Comparison of ENCODE assay signal across 19 mouse cellular contexts in the genomic region with DNA sequence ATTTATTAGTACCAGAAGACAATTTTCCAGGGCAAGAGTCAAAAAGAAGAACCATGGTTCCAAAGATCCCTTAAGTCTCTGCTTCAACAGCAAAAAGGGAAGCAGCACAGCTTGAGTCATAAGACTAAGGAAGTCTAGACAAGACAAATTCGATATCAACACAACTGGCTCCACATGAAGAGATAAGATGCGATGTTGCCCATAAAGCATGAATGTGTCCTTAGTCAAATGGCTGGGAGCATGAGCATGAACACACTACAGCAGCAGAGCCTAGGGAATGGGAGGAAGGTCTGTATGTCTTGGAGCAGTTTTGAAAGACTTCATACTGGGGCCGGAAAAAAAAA.
A peak's percentile ranks its signal among the peaks of the same experiment; 100 is the strongest.
DNase-seq lines count a peak whose midpoint lies in the region; ATAC-seq and TF ChIP-seq lines count a peak whose summit lies in the region.
"Had no signal": no experiment of that assay in that cellular context is flagged by ENCODE, and none has a peak within 500 bp of the region (broad histone marks: within the 10 kb centered on the region; RNA-seq: fewer than 3 reads in every experiment).

No protein-coding gene starts in this region.

- H3K4me1 ChIP-seq in forebrain, embryonic 16.5 days (replicated peaks; ENCODE audit: control insufficient read depth, insufficient read depth, low read length): no peaks in the 10 kb centered on the region
- no peaks in the 10 kb centered on the region for H3K4me1 ChIP-seq in forebrain, embryonic 15.5 days
- H3K4me1 ChIP-seq: embryonic facial prominence, embryonic 10.5 days; forebrain, embryonic 13.5 days; hindbrain, embryonic 12.5 days had no signal

- H3K4me3 ChIP-seq in gastrocnemius, adult 2 months: no peak overlapping the region
- no peak overlapping the region for H3K4me3 ChIP-seq in forebrain, embryonic 16.5 days (replicated peaks; ENCODE audit: low read length)
- H3K4me3 ChIP-seq in forebrain, embryonic 15.5 days: no peak overlapping the region
- H3K4me3 ChIP-seq: embryonic facial prominence, embryonic 10.5 days; forebrain, embryonic 13.5 days; heart, embryonic 13.5 days; hindbrain, embryonic 12.5 days had no signal

- ATAC-seq in granulocyte monocyte progenitor cell, adult 5-6 weeks (replicated peaks; ENCODE audit: poor library complexity, severe bottlenecking): peak; percentile 56
- peak; percentile 56 for ATAC-seq in megakaryocyte, adult 5-6 weeks (ENCODE audit: poor library complexity, severe bottlenecking)
- ATAC-seq in forebrain, embryonic 16.5 days: no peak
- no peak for ATAC-seq in forebrain, embryonic 15.5 days (replicated peaks)
- ATAC-seq: forebrain, embryonic 13.5 days; hindbrain, embryonic 16.5 days; inflammation-experienced regulatory T-cells, adult 6 months had no signal

- TF ChIP-seq CTCF in gastrocnemius, adult 2 months (IDR thresholded peaks at IDR 0.05): no peak

- H3K27ac ChIP-seq in gastrocnemius, adult 2 months: peak overlapping the region; percentile 83
- H3K27ac ChIP-seq in forebrain, embryonic 16.5 days (ENCODE audit: low read length): no peak overlapping the region
- H3K27ac ChIP-seq in forebrain, embryonic 15.5 days (replicated peaks): no peak overlapping the region
- H3K27ac ChIP-seq: embryonic facial prominence, embryonic 10.5 days; forebrain, embryonic 13.5 days; heart, embryonic 13.5 days; hindbrain, embryonic 12.5 days had no signal

- intact Hi-C loops in gastrocnemius, adult 2 months (cut with DNase I): no loop called here
- intact Hi-C loops in gastrocnemius, postnatal 36 days (cut with DNase I): no loop called here

- H3K27me3 ChIP-seq in forebrain, embryonic 16.5 days (replicated peaks; ENCODE audit: control insufficient read depth, insufficient read depth, low read length): no peaks in the 10 kb centered on the region
- H3K27me3 ChIP-seq in forebrain, embryonic 15.5 days: no peaks in the 10 kb centered on the region
- H3K27me3 ChIP-seq: forebrain, embryonic 13.5 days; hindbrain, embryonic 12.5 days had no signal

- no peak for DNase-seq in gastrocnemius, adult 2 months
- no peak for DNase-seq in gastrocnemius, postnatal 36 days
- peak; percentile 67 for DNase-seq in MEL-GATA-1-ER (ENCODE audit: extremely low read depth, low read depth)
- DNase-seq in retina, postnatal 1 day: no peak
- DNase-seq: adrenal gland, adult 8-10 months; cerebellum, adult 11-12 months; cerebellum, adult 9-10 months; gastrocnemius, postnatal 14 days; heart, postnatal 4 days had no signal

- no peaks in the 10 kb centered on the region for H3K9me3 ChIP-seq in forebrain, embryonic 16.5 days (ENCODE audit: control insufficient read depth, low read length)
- no peaks in the 10 kb centered on the region for H3K9me3 ChIP-seq in forebrain, embryonic 15.5 days
- H3K9me3 ChIP-seq: embryonic facial prominence, embryonic 10.5 days; forebrain, embryonic 13.5 days; heart, embryonic 13.5 days; hindbrain, embryonic 12.5 days had no signal

- no peaks in the 10 kb centered on the region for H3K36me3 ChIP-seq in forebrain, embryonic 16.5 days (ENCODE audit: control insufficient read depth, insufficient read depth)
- H3K36me3 ChIP-seq in forebrain, embryonic 15.5 days: no peaks in the 10 kb centered on the region
- H3K36me3 ChIP-seq: embryonic facial prominence, embryonic 10.5 days; heart, embryonic 13.5 days; hindbrain, embryonic 12.5 days had no signal

- WGBS in forebrain, embryonic 16.5 days: 88% methylated on average over 3 of the region's 3 CpGs
- WGBS in forebrain, embryonic 15.5 days: 84% methylated on average over 3 of the region's 3 CpGs

- H3K4me2 ChIP-seq in forebrain, embryonic 16.5 days (ENCODE audit: low read length): no peak overlapping the region
- H3K4me2 ChIP-seq in forebrain, embryonic 15.5 days (replicated peaks): no peak overlapping the region
- H3K4me2 ChIP-seq: forebrain, embryonic 13.5 days; heart, embryonic 13.5 days; hindbrain, embryonic 12.5 days had no signal

- no peak overlapping the region for H3K9ac ChIP-seq in forebrain, embryonic 16.5 days (replicated peaks; ENCODE audit: low read depth, low read length)
- H3K9ac ChIP-seq in forebrain, embryonic 15.5 days (replicated peaks): no peak overlapping the region
- H3K9ac ChIP-seq: forebrain, embryonic 13.5 days; heart, embryonic 13.5 days; hindbrain, embryonic 12.5 days had no signal

Comparison
In these comparisons a context has a peak if more than half of its experiments do, and no peak if none do; other contexts are left out.
1. ATAC-seq: peak in granulocyte monocyte progenitor cell, adult 5-6 weeks (single experiment) and megakaryocyte, adult 5-6 weeks (single experiment); none in forebrain, embryonic 16.5 days (single experiment) and forebrain, embryonic 15.5 days (single experiment).